Mouse (Mus musculus): Measurements from ENCODE around the gene Fam107b. TPM values are rescaled to one million over a fixed set of nuclear protein-coding genes. Genes with fewer than 3 reads are reported as not detected.

Gene Fam107b
- polyA plus RNA-seq, 1 experiment from 2014 or later: 17.8 TPM

GRCm38 (mm10) chr2:3748714-3749503 is 178.6 kb downstream of the Fam107b start:
- no peak overlapping the region for H3K4me2 ChIP-seq
- no peak overlapping the region; the same call in 1 of the 2 replicates for H3K27ac ChIP-seq
- H3K4me3 ChIP-seq: no peak overlapping the region
- H3K36me3 ChIP-seq: no peaks in the 10 kb centered on the region
- no peaks in the 10 kb centered on the region for H3K27me3 ChIP-seq
- no peak for ATAC-seq (replicated peaks; ENCODE audit: insufficient number of reproducible peaks, insufficient read depth, low FRiP score, low read depth)
- H3K4me1 ChIP-seq (replicated peaks): peaks cover 50% of the 10 kb centered on the region
- 57% methylated on average over 12 of the region's 12 CpGs for WGBS
- no peaks in the 10 kb centered on the region for H3K9me3 ChIP-seq (replicated peaks)
- no peak overlapping the region for H3K9ac ChIP-seq

- H3K27ac ChIP-seq: no peak overlapping the region; the same call in 1 of the 2 replicates
- no peaks in the 10 kb centered on the region for H3K27me3 ChIP-seq
- H3K4me1 ChIP-seq (replicated peaks): peaks cover 48% of the 10 kb centered on the region
- 67% methylated on average over 6 of the region's 6 CpGs for WGBS
- no peak overlapping the region for H3K9ac ChIP-seq
- no peaks in the 10 kb centered on the region for H3K36me3 ChIP-seq
- no peak overlapping the region for H3K4me3 ChIP-seq
- no peak for ATAC-seq (replicated peaks; ENCODE audit: insufficient number of reproducible peaks, insufficient read depth, low FRiP score, low read depth)
- H3K4me2 ChIP-seq: no peak overlapping the region
- H3K9me3 ChIP-seq (replicated peaks): no peaks in the 10 kb centered on the region
These were observed 179.3 kb downstream of the Fam107b start for GRCm38 (mm10) chr2:3749504-3750024.

GRCm38 (mm10) chr2:3750126-3750525 is 179.8 kb downstream of the Fam107b start:
- no peak for ATAC-seq (replicated peaks; ENCODE audit: insufficient number of reproducible peaks, insufficient read depth, low FRiP score, low read depth)

DNA sequence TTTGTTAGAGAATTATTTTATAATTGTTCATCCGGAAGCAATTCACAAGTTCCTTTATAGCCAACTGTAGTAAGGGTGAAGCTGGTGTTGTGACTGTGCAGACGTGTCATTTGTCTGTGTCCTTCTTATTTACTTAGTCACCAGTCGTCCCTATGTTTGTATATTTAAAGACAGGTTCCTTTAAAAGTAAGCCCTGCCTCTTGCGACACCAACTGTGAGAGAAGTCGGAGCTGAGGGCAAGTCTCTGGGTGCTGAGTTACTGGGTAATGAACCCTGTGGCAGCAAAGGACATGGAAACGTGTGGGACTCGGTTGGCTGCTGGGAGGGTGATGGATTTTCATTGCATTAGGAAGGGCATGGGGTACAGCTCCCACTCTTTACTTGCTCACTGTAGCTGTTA is 182.1 kb downstream of the Fam107b start:
- Histone ChIP-seq H3K9ac (no peak overlapping the region), H3K4me2 (no peak overlapping the region), H3K9me3 (replicated peaks) (no peaks in the 10 kb centered on the region), H3K27me3 (no peaks in the 10 kb centered on the region), H3K4me3 (no peak overlapping the region), H3K27ac (no peak overlapping the region), H3K4me1 (replicated peaks) (peaks cover 29% of the 10 kb centered on the region), H3K36me3 (no peaks in the 10 kb centered on the region)
- WGBS: 58% methylated on average over 7 of the region's 7 CpGs
- ATAC-seq (replicated peaks; ENCODE audit: insufficient number of reproducible peaks, insufficient read depth, low FRiP score, low read depth): no peak

More at GRCm38 (mm10) chr2:3750126-3750525, 179.8 kb downstream of the Fam107b start:
- no peak overlapping the region for H3K4me2 ChIP-seq
- H3K36me3 ChIP-seq: no peaks in the 10 kb centered on the region
- H3K9ac ChIP-seq: no peak overlapping the region
- 68% methylated on average over 9 of the region's 9 CpGs for WGBS
- no peak overlapping the region for H3K4me3 ChIP-seq
- H3K9me3 ChIP-seq (replicated peaks): no peaks in the 10 kb centered on the region
- no peaks in the 10 kb centered on the region for H3K27me3 ChIP-seq
- H3K4me1 ChIP-seq (replicated peaks): peaks cover 45% of the 10 kb centered on the region
- no peak overlapping the region for H3K27ac ChIP-seq

- ATAC-seq (replicated peaks; ENCODE audit: insufficient number of reproducible peaks, insufficient read depth, low FRiP score, low read depth): no peak
- H3K9ac ChIP-seq: no peak overlapping the region
- no peak overlapping the region for H3K4me2 ChIP-seq
- 75% methylated on average over 5 of the region's 5 CpGs for WGBS
- no peaks in the 10 kb centered on the region for H3K36me3 ChIP-seq
- H3K4me1 ChIP-seq (replicated peaks): peaks cover 29% of the 10 kb centered on the region
- no peak overlapping the region for H3K4me3 ChIP-seq
- no peaks in the 10 kb centered on the region for H3K27me3 ChIP-seq
- H3K27ac ChIP-seq: no peak overlapping the region; the same call in 1 of the 2 replicates
- no peaks in the 10 kb centered on the region for H3K9me3 ChIP-seq (replicated peaks)
These were observed 182.6 kb downstream of the Fam107b start for GRCm38 (mm10) chr2:3752893-3753292.

DNA sequence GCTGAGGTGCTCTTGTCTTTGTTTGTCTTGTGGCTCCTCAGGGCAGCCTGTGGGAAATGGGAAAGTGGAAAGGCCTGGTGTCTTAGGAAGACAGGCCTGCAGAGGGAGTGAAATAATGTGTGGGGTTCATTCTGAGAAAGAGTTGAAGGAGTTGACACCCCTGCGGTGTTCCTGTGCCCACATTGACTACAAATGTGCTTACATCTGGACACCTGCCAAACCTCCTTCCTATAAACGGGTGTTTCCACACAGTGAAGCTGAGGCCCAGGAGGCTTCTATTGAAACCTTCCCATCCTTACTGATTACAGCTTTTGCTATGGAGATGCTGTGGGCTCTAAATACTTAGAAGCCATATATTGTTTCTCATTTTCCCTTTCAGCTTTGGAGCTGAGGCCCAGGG is 183.5 kb downstream of the Fam107b start:
- H3K9ac ChIP-seq: no peak overlapping the region

DNA sequence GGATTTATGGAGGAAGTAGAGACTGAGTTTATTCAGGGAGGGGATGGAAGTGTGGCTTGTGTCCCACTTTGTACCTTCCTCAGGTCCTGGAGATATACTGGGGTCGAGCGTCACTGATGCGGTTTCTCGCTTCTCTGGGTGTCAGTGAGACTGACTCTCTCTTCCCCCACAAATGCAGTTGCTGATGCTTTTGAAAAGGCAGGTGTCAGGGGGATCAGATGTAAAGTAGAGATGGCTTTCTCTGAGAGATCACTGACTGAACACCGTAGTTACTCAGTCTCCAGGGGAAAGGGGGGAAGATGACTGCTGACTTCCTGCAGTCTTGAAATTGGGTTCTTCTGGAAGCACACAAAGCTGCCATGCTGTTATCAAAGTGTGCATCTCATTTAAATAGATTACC is 185.6 kb downstream of the Fam107b start:
- no peaks in the 10 kb centered on the region for H3K9me3 ChIP-seq (replicated peaks)
- no peaks in the 10 kb centered on the region for H3K27me3 ChIP-seq
- H3K27ac ChIP-seq: no peak overlapping the region
- no peak overlapping the region for H3K9ac ChIP-seq
- H3K4me1 ChIP-seq (replicated peaks): peaks cover 24% of the 10 kb centered on the region
- no peaks in the 10 kb centered on the region for H3K36me3 ChIP-seq
- H3K4me2 ChIP-seq: no peak overlapping the region
- 81% methylated on average over 5 of the region's 5 CpGs for WGBS
- no peak overlapping the region for H3K4me3 ChIP-seq
- no peak for ATAC-seq (replicated peaks; ENCODE audit: insufficient number of reproducible peaks, insufficient read depth, low FRiP score, low read depth)

More for the DNA sequence above, 183.5 kb downstream of the Fam107b start:
- Histone ChIP-seq H3K27ac (peak overlapping the region; percentile 25; the same call in 1 of the 2 replicates), H3K36me3 (no peaks in the 10 kb centered on the region), H3K4me2 (no peak overlapping the region), H3K4me3 (no peak overlapping the region), H3K27me3 (no peaks in the 10 kb centered on the region), H3K9me3 (replicated peaks) (no peaks in the 10 kb centered on the region), H3K4me1 (replicated peaks) (peaks cover 26% of the 10 kb centered on the region)
- ATAC-seq (replicated peaks; ENCODE audit: insufficient number of reproducible peaks, insufficient read depth, low FRiP score, low read depth): no peak
- 5% methylated on average over 2 of the region's 2 CpGs for WGBS

DNA sequence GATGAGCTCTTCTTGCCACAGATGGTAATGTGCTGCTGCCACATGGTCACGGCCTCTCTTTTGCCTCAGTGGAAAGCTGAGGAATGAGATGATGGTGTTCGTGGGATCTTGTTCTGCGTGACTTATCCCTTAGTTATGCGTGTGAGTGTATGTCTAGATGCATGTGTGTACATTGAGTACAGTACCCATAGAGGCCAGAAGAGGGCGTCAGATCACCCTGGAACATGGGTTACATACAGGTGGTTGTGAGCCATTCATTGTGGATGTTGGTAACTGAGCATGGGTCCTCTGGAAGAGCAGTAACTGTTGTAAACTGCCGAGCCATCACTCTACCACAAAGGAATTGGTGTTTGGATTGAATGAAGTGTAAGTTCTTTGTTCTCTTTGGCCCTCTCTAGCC is 188.1 kb downstream of the Fam107b start:
- H3K4me2 ChIP-seq: no peak overlapping the region
- 90% methylated on average over 6 of the region's 6 CpGs for WGBS
- ATAC-seq (replicated peaks; ENCODE audit: insufficient number of reproducible peaks, insufficient read depth, low FRiP score, low read depth): no peak

DNA sequence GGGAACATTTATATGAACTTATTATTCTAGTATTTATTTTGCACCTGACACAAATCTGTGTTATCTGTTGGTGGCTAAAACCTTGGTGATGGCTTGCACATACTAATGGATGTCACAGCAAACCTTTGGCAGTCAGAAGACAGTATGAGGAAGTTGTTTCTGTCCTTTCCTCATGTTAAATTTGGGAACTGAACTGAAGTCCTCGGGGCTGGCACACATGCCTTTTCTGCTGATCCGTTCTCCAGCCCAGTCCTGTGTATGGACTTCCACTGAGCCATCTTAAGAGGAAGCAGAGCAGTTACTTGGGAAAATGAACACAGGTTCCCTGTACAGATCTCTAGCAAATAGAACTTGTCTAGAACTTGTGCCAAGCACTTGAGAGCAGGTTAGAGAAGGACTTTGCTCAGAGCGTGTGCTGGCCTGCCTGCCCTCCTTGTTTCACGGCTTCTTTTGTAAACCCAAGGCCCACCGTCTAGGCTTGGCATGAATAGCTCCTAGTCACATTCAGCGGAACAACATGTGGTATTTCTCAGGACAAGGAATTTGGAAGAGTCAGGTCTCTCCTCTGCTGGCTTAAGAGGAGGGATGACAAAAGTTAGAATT is 190.0 kb downstream of the Fam107b start:
- no peak overlapping the region for H3K4me3 ChIP-seq
- no peak overlapping the region for H3K27ac ChIP-seq
- ATAC-seq (replicated peaks; ENCODE audit: insufficient number of reproducible peaks, insufficient read depth, low FRiP score, low read depth): no peak
- H3K9ac ChIP-seq: no peak overlapping the region
- H3K4me1 ChIP-seq (replicated peaks): peaks cover 36% of the 10 kb centered on the region
- H3K27me3 ChIP-seq: no peaks in the 10 kb centered on the region
- no peaks in the 10 kb centered on the region for H3K9me3 ChIP-seq (replicated peaks)
- no peaks in the 10 kb centered on the region for H3K36me3 ChIP-seq
- no peak overlapping the region for H3K4me2 ChIP-seq
- 77% methylated on average over 6 of the region's 6 CpGs for WGBS

More for the DNA sequence above, 188.1 kb downstream of the Fam107b start:
- Histone ChIP-seq H3K9me3 (replicated peaks) (no peaks in the 10 kb centered on the region), H3K27me3 (no peaks in the 10 kb centered on the region), H3K27ac (no peak overlapping the region), H3K36me3 (no peaks in the 10 kb centered on the region), H3K4me3 (no peak overlapping the region), H3K4me1 (replicated peaks) (peaks cover 32% of the 10 kb centered on the region), H3K9ac (no peak overlapping the region)

DNA sequence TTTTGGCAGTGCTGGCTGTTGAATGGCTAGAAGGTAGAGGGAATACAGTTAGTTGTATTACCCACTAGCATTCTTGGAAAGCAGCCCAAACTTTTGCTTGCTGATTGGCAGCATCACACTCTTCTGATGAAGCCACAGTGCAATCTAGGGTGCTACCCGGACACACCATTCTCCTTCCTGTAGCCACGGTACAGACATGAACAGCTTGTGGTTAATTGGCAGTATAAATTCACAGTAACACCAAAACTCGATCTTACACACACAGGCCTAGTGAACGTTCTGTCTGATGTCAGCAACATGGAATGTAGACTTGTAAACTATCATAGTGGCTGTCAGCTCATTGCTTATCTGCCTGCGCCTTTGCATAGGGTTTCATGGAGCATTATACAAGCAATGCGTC is 193.8 kb downstream of the Fam107b start:
- no peak overlapping the region for H3K4me3 ChIP-seq
- no peak for ATAC-seq (replicated peaks; ENCODE audit: insufficient number of reproducible peaks, insufficient read depth, low FRiP score, low read depth)
- WGBS: 19% methylated on average over 6 of the region's 6 CpGs
- no peaks in the 10 kb centered on the region for H3K36me3 ChIP-seq
- peak overlapping the region; percentile 48; the same call in 1 of the 2 replicates for H3K27ac ChIP-seq
- peaks cover 45% of the 10 kb centered on the region for H3K4me1 ChIP-seq (replicated peaks)
- H3K27me3 ChIP-seq: no peaks in the 10 kb centered on the region
- H3K4me2 ChIP-seq: no peak overlapping the region
- no peak overlapping the region for H3K9ac ChIP-seq
- H3K9me3 ChIP-seq (replicated peaks): no peaks in the 10 kb centered on the region

DNA sequence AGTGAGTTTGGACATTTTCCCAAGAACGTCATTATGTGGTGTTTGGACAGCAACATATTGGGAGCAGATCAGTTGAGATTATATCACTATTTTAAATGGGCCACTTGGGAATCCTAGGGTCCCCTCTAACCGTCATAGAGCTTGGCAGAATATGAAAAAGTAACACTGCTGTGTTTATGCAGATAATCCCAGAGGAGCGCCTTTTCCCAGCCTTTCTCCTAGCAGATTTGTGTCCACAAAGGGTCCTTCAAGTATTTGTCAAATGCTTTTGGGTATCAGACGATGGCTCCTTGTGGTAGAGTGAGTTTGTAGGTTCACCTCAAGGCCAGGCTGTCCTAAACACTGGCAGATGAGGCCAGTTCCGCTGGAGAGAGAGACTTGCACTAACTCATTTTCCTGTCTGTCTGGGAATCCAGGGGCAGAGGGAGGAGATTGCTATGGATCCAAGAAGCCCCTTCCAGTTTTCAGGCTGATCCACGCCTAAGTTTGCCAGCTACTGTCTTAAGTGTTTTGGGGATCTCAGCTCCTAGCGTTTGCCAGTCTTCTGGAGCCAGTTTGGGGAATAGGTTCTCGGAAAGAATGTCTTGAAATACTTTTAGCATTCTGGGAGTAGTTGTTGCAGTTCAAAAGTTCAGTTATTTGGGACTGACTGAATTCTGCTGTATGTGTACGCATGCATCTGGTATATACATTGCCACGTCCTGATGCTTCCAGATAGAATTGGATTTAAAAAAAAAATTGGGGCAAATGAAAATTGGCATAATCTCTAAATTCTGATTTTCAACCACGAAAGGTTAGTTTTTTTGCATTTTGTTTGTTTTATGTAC is 195.9 kb downstream of the Fam107b start:
- 54% methylated on average over 11 of the region's 11 CpGs for WGBS
- Histone ChIP-seq H3K4me1 (replicated peaks) (peaks cover 40% of the 10 kb centered on the region), H3K27me3 (no peaks in the 10 kb centered on the region), H3K9me3 (replicated peaks) (no peaks in the 10 kb centered on the region), H3K4me3 (no peak overlapping the region), H3K27ac (peak overlapping the region; percentile 55), H3K36me3 (no peaks in the 10 kb centered on the region), H3K4me2 (no peak overlapping the region), H3K9ac (no peak overlapping the region)
- no peak for ATAC-seq (replicated peaks; ENCODE audit: insufficient number of reproducible peaks, insufficient read depth, low FRiP score, low read depth)
